Mouse (Mus musculus) CH12.LX (cell line): ENCODE measurements around the gene Vegfd. TPM values are rescaled to one million over a fixed set of nuclear protein-coding genes. Genes with fewer than 3 reads are reported as not detected.
A peak's percentile ranks its signal among the peaks of the same experiment; 100 is the strongest.

Source experiments
- DNase-seq: peaks from one replicate; pipeline ENCODE4 v3.0.0-alpha.2; 2013; ENCODE audit errors: extremely low read depth
- H3K27ac ChIP-seq: 2 replicates; pipeline ENCODE4 v1.5.1; 2012; ENCODE audit warnings: low read depth, mild to moderate bottlenecking, control low read depth, moderate library complexity; ENCODE audit not compliant: insufficient read depth
- H3K27me3 ChIP-seq: replicated peaks from 2 replicates; pipeline ENCODE3; 2012; ENCODE audit warnings: inconsistent platforms
- H3K36me3 ChIP-seq, 2 experiments: replicated peaks in 1 of 2; 2 replicates each; pipeline versions ENCODE3 to v1.6.1; 2012; ENCODE audit warnings: inconsistent platforms in 1 of 2, low read length in 1 of 2, mild to moderate bottlenecking in 1 of 2, mixed read lengths in 1 of 2, moderate library complexity in 1 of 2; ENCODE audit not compliant: control insufficient read depth in 1 of 2, insufficient read depth in 1 of 2
- H3K4me1 ChIP-seq, 2 experiments: 2 replicates each; pipeline ENCODE4 v1.6.1; 2012; ENCODE audit warnings: inconsistent platforms in 1 of 2, moderate library complexity in 1 of 2; ENCODE audit not compliant: insufficient read depth in 2 of 2, control insufficient read depth in 1 of 2
- H3K4me2 ChIP-seq: 2 replicates; pipeline ENCODE4 v1.6.1; 2012; ENCODE audit warnings: low read depth, mild to moderate bottlenecking, control low read depth; ENCODE audit not compliant: poor library complexity, insufficient read depth, severe bottlenecking
- H3K4me3 ChIP-seq, 3 experiments: fragments of 150-350 bp in 1 of 3; sonication (generic) in 1 of 3; replicated peaks in 1 of 3; 2 replicates each; pipeline versions ENCODE3 to v1.5.1; 2011 to 2012; ENCODE audit warnings: low read depth in 2 of 3, low read length in 2 of 3, mild to moderate bottlenecking in 2 of 3, moderate library complexity in 2 of 3, control low read depth in 1 of 3, improper control_type of control experiment in 1 of 3, inconsistent platforms in 1 of 3, mixed read lengths in 1 of 3; ENCODE audit not compliant: poor library complexity in 1 of 3
- H3K79me2 ChIP-seq: replicated peaks from 2 replicates; pipeline ENCODE4 v1.6.1; 2012; ENCODE audit warnings: mild to moderate bottlenecking, moderate library complexity; ENCODE audit not compliant: control insufficient read depth, poor library complexity, insufficient read depth, severe bottlenecking; ENCODE audit errors: extremely low read depth
- H3K9ac ChIP-seq: 2 replicates; pipeline ENCODE4 v1.6.1; 2012; ENCODE audit warnings: low read depth, mild to moderate bottlenecking, control low read depth, moderate library complexity; ENCODE audit not compliant: insufficient read depth
- H3K9me3 ChIP-seq: replicated peaks from 2 replicates; pipeline ENCODE3; 2012; ENCODE audit warnings: low read length, inconsistent platforms, mixed read lengths
- CHD1 ChIP-seq: IDR thresholded peaks from 2 replicates; pipeline ENCODE4 v1.6.1; 2012; ENCODE audit warnings: low read depth, low read length, improper control_type of control experiment, inconsistent platforms
- ELF1 ChIP-seq: IDR thresholded peaks from 2 replicates; pipeline ENCODE4 v1.6.1; 2014; ENCODE audit warnings: low read depth, mild to moderate bottlenecking, inconsistent platforms, low read length, improper control_type of control experiment
- ETS1 ChIP-seq: conservative IDR thresholded peaks from 2 replicates; pipeline ENCODE4 v1.6.1; 2012; ENCODE audit warnings: low read depth, mild to moderate bottlenecking, inconsistent platforms, low read length, improper control_type of control experiment, moderate library complexity
- HCFC1 ChIP-seq: IDR thresholded peaks from 2 replicates; pipeline ENCODE4 v1.6.1; 2012; ENCODE audit warnings: low read depth, mild to moderate bottlenecking, inconsistent platforms, low read length, improper control_type of control experiment
- IRF4 ChIP-seq: IDR thresholded peaks from 2 replicates; pipeline ENCODE4 v1.6.1; 2014; ENCODE audit warnings: low read depth, mild to moderate bottlenecking, inconsistent platforms, low read length, improper control_type of control experiment
- KAT2A ChIP-seq: IDR thresholded peaks from 2 replicates; pipeline ENCODE4 v1.6.1; 2012; ENCODE audit warnings: low read length, improper control_type of control experiment, inconsistent platforms; ENCODE audit not compliant: insufficient replicate concordance
- MAZ ChIP-seq: IDR thresholded peaks from 2 replicates; pipeline ENCODE4 v1.6.1; 2012; ENCODE audit warnings: low read depth, mild to moderate bottlenecking, inconsistent platforms, low read length, improper control_type of control experiment, moderate library complexity
- MEF2A ChIP-seq: IDR thresholded peaks from 2 replicates; pipeline ENCODE4 v1.6.1; 2014; ENCODE audit warnings: low read depth, mild to moderate bottlenecking, inconsistent platforms, low read length, improper control_type of control experiment, borderline replicate concordance
- MXI1 ChIP-seq: IDR thresholded peaks from 2 replicates; pipeline ENCODE4 v1.6.1; 2011; ENCODE audit warnings: mild to moderate bottlenecking, low read depth, low read length, improper control_type of control experiment
- MYC ChIP-seq: IDR thresholded peaks from 2 replicates; pipeline ENCODE4 v1.6.1; 2011; ENCODE audit warnings: low read depth, mild to moderate bottlenecking, improper control_type of control experiment, low read length
- NELFE ChIP-seq: IDR thresholded peaks from 2 replicates; pipeline ENCODE4 v1.6.1; 2011; ENCODE audit warnings: low read depth, low read length, improper control_type of control experiment
- NRF1 ChIP-seq: IDR thresholded peaks from 2 replicates; pipeline ENCODE4 v1.6.1; 2014; ENCODE audit warnings: low read depth, mild to moderate bottlenecking, inconsistent platforms, low read length, improper control_type of control experiment, moderate library complexity
- PAX5 ChIP-seq: IDR thresholded peaks from 2 replicates; pipeline ENCODE4 v1.6.1; 2012; ENCODE audit warnings: low read length, inconsistent platforms, mixed read lengths
- POLR2A ChIP-seq: IDR thresholded peaks from 2 replicates; pipeline ENCODE4 v1.6.1; 2011; ENCODE audit warnings: low read depth, mild to moderate bottlenecking, improper control_type of control experiment, low read length
- SIN3A ChIP-seq: IDR thresholded peaks from 2 replicates; pipeline ENCODE4 v1.6.1; 2012; ENCODE audit warnings: low read length, improper control_type of control experiment, inconsistent platforms
- TBP ChIP-seq: conservative IDR thresholded peaks from 2 replicates; pipeline ENCODE4 v1.6.1; 2011; ENCODE audit warnings: low read depth, low read length, improper control_type of control experiment
- TCF12 ChIP-seq: IDR thresholded peaks from 2 replicates; pipeline ENCODE4 v1.6.1; 2014; ENCODE audit warnings: low read depth, mild to moderate bottlenecking, inconsistent platforms, low read length, improper control_type of control experiment
- UBTF ChIP-seq: IDR thresholded peaks from 2 replicates; pipeline ENCODE4 v1.6.1; 2012; ENCODE audit warnings: low read depth, mild to moderate bottlenecking, inconsistent platforms, low read length, improper control_type of control experiment, moderate library complexity
- USF2 ChIP-seq: conservative IDR thresholded peaks from 2 replicates; pipeline ENCODE4 v1.6.1; 2011; ENCODE audit warnings: low read depth, low read length, improper control_type of control experiment
- ZKSCAN1 ChIP-seq: IDR thresholded peaks from 2 replicates; pipeline ENCODE4 v1.6.1; 2012; ENCODE audit warnings: low read depth, inconsistent platforms, low read length, improper control_type of control experiment, borderline replicate concordance
- ZMIZ1 ChIP-seq: IDR thresholded peaks from 2 replicates; pipeline ENCODE4 v1.6.1; 2012; ENCODE audit warnings: low read depth, mild to moderate bottlenecking, inconsistent platforms, low read length, improper control_type of control experiment
- dilution Hi-C: fragments of 300-500 bp; cut with MboI; formaldehyde crosslinking; loops from 2 replicates; pipeline ENCODE4 v1.14.3; 2020; ENCODE audit warnings: low sequenced_read_pairs; ENCODE audit not compliant: extremely low pct_unique_long_range_greater_than_20kb, extremely low pct_ligation_motif_present
- in situ Hi-C: fragments of 300-500 bp; cut with MboI; formaldehyde crosslinking; loops from 3 replicates; pipeline ENCODE4 v1.14.3; 2019; ENCODE audit warnings: low sequenced_read_pairs, low pct_ligation_motif_present, low pct_unique_long_range_greater_than_20kb, mixed read lengths
- polyA plus RNA-seq: library from polyadenylated mRNA; unstranded; fragments of >175 nt; gene quantifications from 2 replicates; pipeline ENCODE4 v1.2.1, GENCODE M21; 2012; ENCODE audit warnings: low read depth; ENCODE audit not compliant: insufficient read length
- total RNA-seq, 2 experiments: library from RNA; depleted of rRNA; stranded (reverse); fragments of 300-350 nt in 1 of 2; fragments of >200 nt in 1 of 2; gene quantifications; 2 replicates each; pipeline ENCODE4 v1.2.3; 2012 to 2014

Vegfd gene
- total and polyA plus RNA-seq, 3 experiments: not detected

- in situ Hi-C loops: no loop called here
Observed at GRCm38 (mm10) chrX:164418008-164418407, 44.8 kb downstream of the Vegfd start.

DNA sequence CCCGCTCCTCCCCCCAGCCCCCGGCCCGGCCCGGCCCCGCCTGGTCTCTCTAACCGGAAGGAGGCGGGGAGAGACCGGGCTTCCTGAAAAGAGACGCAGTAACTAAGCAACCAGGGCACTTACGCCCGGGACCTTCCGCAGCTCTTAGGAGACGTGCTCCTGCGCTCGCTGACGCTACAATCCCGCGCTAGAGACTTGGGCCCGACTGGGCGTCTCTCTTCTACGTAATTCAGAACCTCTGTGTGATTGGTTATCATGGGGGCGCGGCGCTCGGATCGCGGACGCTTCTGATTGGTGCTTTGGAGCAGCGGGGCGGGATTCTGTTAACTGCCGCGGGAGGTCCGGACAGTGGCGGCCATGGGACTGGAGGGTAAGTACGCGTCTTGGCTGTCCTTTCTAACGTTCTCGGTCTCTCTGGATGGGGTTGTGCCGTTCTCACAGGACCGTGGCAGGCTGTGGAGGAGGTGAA, 46.3 kb downstream of the Vegfd start, which contains the start of gene Piga:
Gene Piga (plus strand): TSS at position 317 of the 469 bp plus-strand sequence.
- peak within 1 kb of the TSS; percentile 68 to 77 (median 77) for H3K4me3 ChIP-seq
- H3K79me2 ChIP-seq: peaks cover 10% of the 10 kb centered on the region; the same call in 1 of the 2 replicates
- peaks cover 7 to 16% of the 10 kb centered on the region in 2 experiments for H3K36me3 ChIP-seq
- peaks cover 0 to 15% of the 10 kb centered on the region in 2 experiments; a peak in 1 of 4 replicates for H3K4me1 ChIP-seq
- in situ Hi-C loops: no loop called here
- no peaks in the 10 kb centered on the region for H3K27me3 ChIP-seq
- TF ChIP-seq ZMIZ1: no peak
- no peak for TF ChIP-seq MYC
- TF ChIP-seq NELFE: peak; percentile 68; the same call in 1 of the 2 replicates
- TF ChIP-seq MAZ: no peak
- TF ChIP-seq NRF1: peak; percentile 52
- no peak for TF ChIP-seq CHD1
- peak; percentile 69 for TF ChIP-seq HCFC1
- peak; percentile 63; the same call in 1 of the 2 replicates for TF ChIP-seq MXI1
- TF ChIP-seq ELF1: peak; percentile 78
- peak; percentile 80 for TF ChIP-seq POLR2A
- peak; percentile 53; the same call in 1 of the 2 replicates for TF ChIP-seq SIN3A
- dilution Hi-C loops: no loop called here
- no peaks in the 10 kb centered on the region for H3K9me3 ChIP-seq
- peak within 1 kb of the TSS; percentile 92 for H3K9ac ChIP-seq
- H3K27ac ChIP-seq: no peak within 1 kb of the TSS
- peak within 1 kb of the TSS; percentile 62; the same call in 1 of the 2 replicates for H3K4me2 ChIP-seq
- peak; percentile 93 for DNase-seq

More at GRCm38 (mm10) chrX:164418008-164418407, 44.8 kb downstream of the Vegfd start:
- H3K79me2 ChIP-seq: peaks cover 10% of the 10 kb centered on the region; the same call in 1 of the 2 replicates
- no peak overlapping the region for H3K4me3 ChIP-seq
- peaks cover 6 to 7% of the 10 kb centered on the region in 2 experiments for H3K36me3 ChIP-seq
- no peak overlapping the region for H3K9ac ChIP-seq
- no peak overlapping the region for H3K27ac ChIP-seq
- no peak overlapping the region for H3K4me2 ChIP-seq
- H3K4me1 ChIP-seq: peaks cover 0 to 15% of the 10 kb centered on the region in 2 experiments; a peak in 1 of 4 replicates
- H3K27me3 ChIP-seq: no peaks in the 10 kb centered on the region
- TF ChIP-seq NELFE: no peak
- no peak for TF ChIP-seq KAT2A
- no peak for TF ChIP-seq UBTF
- TF ChIP-seq TBP: no peak
- TF ChIP-seq IRF4: no peak
- TF ChIP-seq ELF1: no peak
- no peak for TF ChIP-seq CHD1
- TF ChIP-seq ETS1: no peak
- no peak for TF ChIP-seq MEF2A
- no peak for TF ChIP-seq TCF12
- TF ChIP-seq ZMIZ1: no peak
- TF ChIP-seq POLR2A: no peak
- TF ChIP-seq ZKSCAN1: no peak
- no peak for TF ChIP-seq MYC
- TF ChIP-seq PAX5: no peak
- no peak for TF ChIP-seq USF2
- no peak for TF ChIP-seq SIN3A
- no peaks in the 10 kb centered on the region for H3K9me3 ChIP-seq
- no peak for DNase-seq
- dilution Hi-C loops: no loop called here
